Comparison of ENCODE assay signal across 20 mouse cellular contexts in the genomic region with DNA sequence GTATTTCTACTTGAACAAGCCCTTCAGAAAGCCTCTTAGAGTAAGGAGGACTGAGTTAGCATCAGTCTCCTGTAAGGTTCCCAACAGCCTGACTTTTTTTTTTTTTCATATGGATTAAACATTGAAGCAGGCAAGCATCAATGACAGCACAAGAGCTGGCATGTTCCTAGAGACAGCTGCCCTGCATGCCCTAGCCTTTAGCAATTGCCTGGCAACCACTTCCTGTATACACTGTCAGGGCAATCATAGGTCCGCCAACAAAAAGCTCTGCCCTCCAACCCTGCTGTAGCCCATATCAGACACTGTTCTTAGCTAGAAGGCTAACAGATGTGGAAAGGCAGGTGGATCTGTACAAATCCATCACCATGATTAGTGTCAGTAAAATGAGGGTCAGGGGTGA.
DNase-seq lines count a peak whose midpoint lies in the region; ATAC-seq and TF ChIP-seq lines count a peak whose summit lies in the region.
"Had no signal": no experiment of that assay in that cellular context is flagged by ENCODE, and none has a peak within 500 bp of the region (broad histone marks: within the 10 kb centered on the region; RNA-seq: fewer than 3 reads in every experiment).

No protein-coding gene starts in this region.

- DNase-seq in MN1 (ENCODE audit: low spot score) = peak; percentile 53
- DNase-seq in brain, embryonic 14.5 days (ENCODE audit: low read depth) = peak; percentile 35
- no peak for DNase-seq in layer of hippocampus, adult 2 months (ENCODE audit: low spot score in 2 of 2)
- DNase-seq: adrenal gland, postnatal 36 days; cerebellum, adult 8-10 months; gastrocnemius, adult 2 months; heart, postnatal 4 days; kidney, adult 8-10 months; kidney, postnatal 14 days; liver; right cerebral cortex, postnatal 4 days had no signal

- H3K4me2 ChIP-seq in hindbrain, embryonic 16.5 days (ENCODE audit: low read length) = no peak overlapping the region
- H3K4me2 ChIP-seq in hindbrain, embryonic 12.5 days (replicated peaks) = no peak overlapping the region
- H3K4me2 ChIP-seq in intestine, embryonic 15.5 days (replicated peaks) = no peak overlapping the region
- H3K4me2 ChIP-seq: heart, embryonic 13.5 days had no signal

- no peak for TF ChIP-seq CTCF in brain, embryonic 14.5 days (IDR thresholded peaks at IDR 0.05; ENCODE audit: borderline replicate concordance, extremely low read depth, insufficient read depth, insufficient read length)
- no peak for TF ChIP-seq CTCF in layer of hippocampus, adult 2 months (conservative IDR thresholded peaks at IDR 0.05)

- TF ChIP-seq POLR2A in brain, embryonic 14.5 days (IDR thresholded peaks at IDR 0.05; ENCODE audit: borderline replicate concordance, extremely low read depth, insufficient read depth, insufficient read length, poor library complexity, severe bottlenecking) = no peak

- 42% methylated on average over 1 of the region's 1 CpGs for WGBS in hindbrain, embryonic 16.5 days
- 66% methylated on average over 1 of the region's 1 CpGs for WGBS in hindbrain, embryonic 12.5 days
- 55% methylated on average over 1 of the region's 1 CpGs for WGBS in intestine, embryonic 15.5 days

- H3K9ac ChIP-seq in hindbrain, embryonic 16.5 days (ENCODE audit: low read depth, low read length) = no peak overlapping the region
- no peak overlapping the region for H3K9ac ChIP-seq in hindbrain, embryonic 12.5 days
- H3K9ac ChIP-seq in intestine, embryonic 15.5 days = no peak overlapping the region
- H3K9ac ChIP-seq: heart, embryonic 13.5 days had no signal

- no peaks in the 10 kb centered on the region; the same call in 1 of the 2 replicates for H3K36me3 ChIP-seq in hindbrain, embryonic 16.5 days (ENCODE audit: control insufficient read depth, insufficient read depth, low read length)
- peaks cover 11% of the 10 kb centered on the region; the same call in 1 of the 2 replicates for H3K36me3 ChIP-seq in hindbrain, embryonic 12.5 days
- H3K36me3 ChIP-seq in intestine, embryonic 15.5 days = no peaks in the 10 kb centered on the region

- peaks cover 2% of the 10 kb centered on the region for H3K4me1 ChIP-seq in hindbrain, embryonic 16.5 days (ENCODE audit: control insufficient read depth, insufficient read depth, low read depth, low read length)
- H3K4me1 ChIP-seq in hindbrain, embryonic 12.5 days = peaks cover 2% of the 10 kb centered on the region; the same call in 1 of the 2 replicates
- H3K4me1 ChIP-seq in intestine, embryonic 15.5 days (replicated peaks) = no peaks in the 10 kb centered on the region

- H3K27me3 ChIP-seq in hindbrain, embryonic 16.5 days (replicated peaks; ENCODE audit: control insufficient read depth, insufficient read depth, low read length) = no peaks in the 10 kb centered on the region
- no peaks in the 10 kb centered on the region for H3K27me3 ChIP-seq in hindbrain, embryonic 12.5 days
- no peaks in the 10 kb centered on the region for H3K27me3 ChIP-seq in intestine, embryonic 15.5 days (replicated peaks)
- H3K27me3 ChIP-seq: heart, embryonic 13.5 days; megakaryocyte, embryonic 14.5 days had no signal

- peak; percentile 54; the same call in 1 of the 2 replicates for ATAC-seq in hindbrain, embryonic 16.5 days
- no peak for ATAC-seq in hindbrain, embryonic 12.5 days (ENCODE audit: low FRiP score)
- peak; percentile 66 for ATAC-seq in megakaryocyte progenitor cell, adult 5-6 weeks (replicated peaks; ENCODE audit: poor library complexity)
- no peak for ATAC-seq in intestine, embryonic 15.5 days
- ATAC-seq: inflammation-experienced regulatory T-cells, adult 6 months; midbrain, embryonic 16.5 days; Patski had no signal

- no peaks in the 10 kb centered on the region for H3K9me3 ChIP-seq in hindbrain, embryonic 16.5 days (ENCODE audit: control insufficient read depth, low read length)
- H3K9me3 ChIP-seq in hindbrain, embryonic 12.5 days (replicated peaks) = no peaks in the 10 kb centered on the region
- no peaks in the 10 kb centered on the region for H3K9me3 ChIP-seq in intestine, embryonic 15.5 days
- H3K9me3 ChIP-seq: heart, embryonic 13.5 days; megakaryocyte, embryonic 14.5 days had no signal

- no peak overlapping the region for H3K4me3 ChIP-seq in hindbrain, embryonic 16.5 days (ENCODE audit: low read length)
- no peak overlapping the region for H3K4me3 ChIP-seq in hindbrain, embryonic 12.5 days
- H3K4me3 ChIP-seq in layer of hippocampus, adult 2 months = no peak overlapping the region
- H3K4me3 ChIP-seq in intestine, embryonic 15.5 days (replicated peaks) = no peak overlapping the region
- H3K4me3 ChIP-seq: gastrocnemius, adult 2 months; heart, embryonic 13.5 days; megakaryocyte, embryonic 14.5 days had no signal

- no peak overlapping the region for H3K27ac ChIP-seq in hindbrain, embryonic 16.5 days (ENCODE audit: low read depth, low read length)
- H3K27ac ChIP-seq in hindbrain, embryonic 12.5 days = no peak overlapping the region
- no peak overlapping the region for H3K27ac ChIP-seq in layer of hippocampus, adult 2 months
- H3K27ac ChIP-seq in intestine, embryonic 15.5 days = no peak overlapping the region
- H3K27ac ChIP-seq: gastrocnemius, adult 2 months; heart, embryonic 13.5 days had no signal

Comparison
In these comparisons a context has a peak if more than half of its experiments do, and no peak if none do; other contexts are left out.
1. ATAC-seq: peak in hindbrain, embryonic 16.5 days (single experiment) and megakaryocyte progenitor cell, adult 5-6 weeks (single experiment); none in hindbrain, embryonic 12.5 days (single experiment) and intestine, embryonic 15.5 days (single experiment).
2. DNase-seq: peak in MN1 (single experiment) and brain, embryonic 14.5 days (single experiment); none in layer of hippocampus, adult 2 months (0 of 2).